Mouse (Mus musculus): ENCODE measurements around the gene T. TPM values are rescaled to one million over a fixed set of nuclear protein-coding genes. Genes with fewer than 3 reads are reported as not detected.

Gene T
- total RNA-seq, 4 experiments from 2014 or later: not detected

Other genes starting within 250 kb of the T start
- gene Ccr6, start 198.4 kb upstream of the T start, total RNA-seq (2022): under 1 TPM in 1 of 4 experiments, not detected in 3; 0.22 TPM
- 100 to 1,000 TPM; 872 to 928 (median 908) TPM for gene Mpc1, start 151.5 kb upstream of the T start, total RNA-seq (2022)
- gene Sft2d1, start 123.3 kb upstream of the T start, total RNA-seq (2022): 10 to 100 TPM; 14.4 to 18.8 (median 16.2) TPM
- gene Prr18, start 97.0 kb upstream of the T start, total RNA-seq (2022): under 1 TPM in 2 of 4 experiments, not detected in 2; 0.06 to 0.17 TPM
- under 1 TPM; 0.14 to 0.60 (median 0.41) TPM for gene T2, start 78.4 kb upstream of the T start, total RNA-seq (2022)
- gene Pde10a, start 90.9 kb downstream of the T start, total RNA-seq (2022): 1 to 10 TPM; 1.8 to 3.6 (median 2.8) TPM
- not detected for gene Gm17087, start 132.5 kb downstream of the T start, total RNA-seq (2022)

Measured in heart, adult 8-10 months (tissue).